Mouse (Mus musculus) hindbrain, embryonic 12.5 days (tissue): ENCODE data around the gene Ccdc7a. TPM values are rescaled to one million over a fixed set of nuclear protein-coding genes. Genes with fewer than 3 reads are reported as not detected.

ENCODE experiments used
- ATAC-seq: fragments of 200-750 bp; cut with Nextera tagmentation; 2 replicates; pipeline ENCODE4 v1.8.0; 2017; ENCODE audit warnings: moderate TSS enrichment; ENCODE audit not compliant: low FRiP score
- H3K27ac ChIP-seq: fragments of 300-500 bp; sonication (generic); 2 replicates; pipeline ENCODE4 v1.5.1; 2016; ENCODE audit warnings: mild to moderate bottlenecking
- H3K27me3 ChIP-seq: fragments of 300-500 bp; sonication (generic); 2 replicates; pipeline ENCODE4 v1.6.1; 2016; ENCODE audit warnings: mild to moderate bottlenecking
- H3K36me3 ChIP-seq: fragments of 300-500 bp; sonication (generic); 2 replicates; pipeline ENCODE4 v1.6.1; 2016; ENCODE audit warnings: mild to moderate bottlenecking
- H3K4me1 ChIP-seq: fragments of 300-500 bp; sonication (generic); 2 replicates; pipeline ENCODE4 v1.6.1; 2016
- H3K4me2 ChIP-seq: fragments of 300-500 bp; sonication (generic); replicated peaks from 2 replicates; pipeline ENCODE4 v1.6.1; 2016; ENCODE audit warnings: mild to moderate bottlenecking
- H3K4me3 ChIP-seq: fragments of 300-500 bp; sonication (generic); 2 replicates; pipeline ENCODE4 v1.5.1; 2016; ENCODE audit warnings: mild to moderate bottlenecking
- H3K9ac ChIP-seq: fragments of 300-500 bp; sonication (generic); 2 replicates; pipeline ENCODE4 v1.6.1; 2016; ENCODE audit warnings: mild to moderate bottlenecking, moderate library complexity
- H3K9me3 ChIP-seq: fragments of 300-500 bp; sonication (generic); replicated peaks from 2 replicates; pipeline ENCODE4 v1.6.1; 2016; ENCODE audit warnings: mild to moderate bottlenecking
- WGBS: fragments of 180-500 bp; shearing (Covaris S2); methylation state at CpG from one replicate; pipeline ENCODE4 v1.1.7; 2016; 5-methylcytosine and 5-hydroxymethylcytosine counted together
- polyA plus RNA-seq: library from polyadenylated mRNA; unstranded; fragments of >200 nt; fragmentation: Nextera tagmentation; extraction: Ambion mirVana; gene quantifications from 2 replicates; pipeline ENCODE4 v1.2.1, GENCODE M21; 2016

Ccdc7a gene
- polyA plus RNA-seq, 1 experiment from 2014 or later: not detected

DNA sequence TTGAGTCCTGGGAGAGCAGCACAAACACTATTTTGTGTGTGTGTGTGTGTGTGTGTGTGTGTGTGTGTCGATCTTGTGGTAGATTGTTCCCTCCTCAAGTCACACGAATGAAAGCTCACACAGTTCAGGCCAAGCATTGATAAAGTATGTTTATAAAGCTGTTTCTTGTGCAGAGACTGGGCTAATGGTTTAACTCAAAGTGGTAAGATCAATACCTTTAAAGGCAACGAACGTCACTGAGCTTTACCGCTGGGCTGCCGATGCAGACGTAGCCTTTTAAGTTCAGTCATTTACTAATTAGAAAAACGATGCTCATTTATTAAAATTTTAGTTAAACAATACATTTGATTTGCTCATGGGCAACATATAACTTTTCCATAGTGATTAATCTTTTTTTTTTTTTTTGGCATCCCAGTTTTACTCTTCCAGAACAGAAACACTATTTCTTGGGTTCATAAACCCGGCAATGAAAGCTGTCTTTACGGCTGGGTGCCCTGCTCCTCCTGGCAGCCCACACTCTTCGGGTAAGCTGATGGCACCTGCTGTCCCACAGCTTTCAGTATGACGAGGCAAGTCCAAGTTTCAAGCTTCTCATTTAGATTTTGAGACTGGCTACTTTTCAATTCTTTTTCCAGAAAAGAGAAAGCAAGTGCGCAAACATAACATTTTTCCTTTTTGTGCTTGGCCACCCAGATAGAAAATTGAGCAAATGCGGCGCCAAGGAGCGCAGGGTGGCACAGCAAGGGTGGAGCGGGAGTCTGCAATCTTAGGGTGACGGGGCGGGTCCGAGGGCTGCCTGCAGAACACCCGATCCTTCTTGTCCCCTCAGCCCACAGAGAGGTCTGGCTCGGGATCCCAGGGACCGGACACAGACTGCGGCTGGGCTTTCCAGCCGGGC is 380.5 kb downstream of the Ccdc7a start:
- 11% methylated on average over 25 of the region's 25 CpGs for WGBS
- no peaks in the 10 kb centered on the region for H3K9me3 ChIP-seq
- peak; percentile 60 for ATAC-seq
- no peaks in the 10 kb centered on the region for H3K27me3 ChIP-seq
- H3K36me3 ChIP-seq: no peaks in the 10 kb centered on the region
- H3K4me1 ChIP-seq: peaks cover 17% of the 10 kb centered on the region
- peak overlapping the region; percentile 97 for H3K9ac ChIP-seq
- peak overlapping the region; percentile 85 for H3K4me3 ChIP-seq
- H3K4me2 ChIP-seq: peak overlapping the region; percentile 66
- peak overlapping the region; percentile 99 for H3K27ac ChIP-seq

Other genes starting within 250 kb of the Ccdc7a start
- gene Ccdc7b, start 1.6 kb upstream of the Ccdc7a start, polyA plus RNA-seq: not detected in 2 replicates
- not detected in 2 replicates for gene Gm10999, start 66.1 kb upstream of the Ccdc7a start, polyA plus RNA-seq
- gene 2610044O15Rik8, start 168.9 kb upstream of the Ccdc7a start, polyA plus RNA-seq: 21.6 and 27.4 TPM in 2 replicates